40 mouse cellular contexts compared by ENCODE assay signal in genomic region chr19:47161669-47162068, GRCm38 (mm10). TPM values are rescaled to one million over a fixed set of nuclear protein-coding genes. Genes with fewer than 3 reads are reported as not detected.
"Had no signal": no experiment of that assay in that cellular context is flagged by ENCODE, and none has a peak within 500 bp of the region (broad histone marks: within the 10 kb centered on the region; RNA-seq: fewer than 3 reads in every experiment).

No protein-coding gene starts in this region.

- ATAC-seq: forebrain, embryonic 13.5 days; forebrain, embryonic 14.5 days; forebrain, embryonic 15.5 days; forebrain, embryonic 16.5 days; forebrain, postnatal 0 days had no signal

- H3K4me3 ChIP-seq: embryonic facial prominence, embryonic 10.5 days; embryonic facial prominence, embryonic 12.5 days; embryonic facial prominence, embryonic 13.5 days; embryonic facial prominence, embryonic 15.5 days; erythroblast, embryonic 14.5 days; forebrain, embryonic 10.5 days; forebrain, embryonic 12.5 days; forebrain, embryonic 13.5 days; forebrain, embryonic 15.5 days; gastrocnemius, adult 2 months; heart, adult 2 months; heart, embryonic 10.5 days had no signal

- H3K4me2 ChIP-seq: embryonic facial prominence, embryonic 12.5 days; embryonic facial prominence, embryonic 13.5 days; embryonic facial prominence, embryonic 15.5 days; forebrain, embryonic 12.5 days; forebrain, embryonic 13.5 days; forebrain, embryonic 15.5 days; heart, embryonic 11.5 days had no signal

- H3K9me3 ChIP-seq: embryonic facial prominence, embryonic 10.5 days; embryonic facial prominence, embryonic 12.5 days; embryonic facial prominence, embryonic 13.5 days; embryonic facial prominence, embryonic 15.5 days; forebrain, embryonic 10.5 days; forebrain, embryonic 12.5 days; forebrain, embryonic 13.5 days; forebrain, embryonic 15.5 days; heart, embryonic 10.5 days had no signal

- H3K9ac ChIP-seq: embryonic facial prominence, embryonic 12.5 days; embryonic facial prominence, embryonic 13.5 days; embryonic facial prominence, embryonic 15.5 days; forebrain, embryonic 12.5 days; forebrain, embryonic 13.5 days; forebrain, embryonic 15.5 days; forebrain, postnatal 0 days had no signal

- H3K27ac ChIP-seq: embryonic facial prominence, embryonic 10.5 days; embryonic facial prominence, embryonic 12.5 days; embryonic facial prominence, embryonic 13.5 days; embryonic facial prominence, embryonic 15.5 days; forebrain, embryonic 10.5 days; forebrain, embryonic 12.5 days; forebrain, embryonic 13.5 days; forebrain, embryonic 15.5 days; gastrocnemius, adult 2 months; heart, adult 2 months; heart, embryonic 10.5 days had no signal

- H3K27me3 ChIP-seq: embryonic facial prominence, embryonic 12.5 days; embryonic facial prominence, embryonic 13.5 days; embryonic facial prominence, embryonic 15.5 days; forebrain, embryonic 12.5 days; forebrain, embryonic 13.5 days; forebrain, embryonic 15.5 days had no signal

- H3K36me3 ChIP-seq: embryonic facial prominence, embryonic 10.5 days; embryonic facial prominence, embryonic 12.5 days; embryonic facial prominence, embryonic 13.5 days; embryonic facial prominence, embryonic 15.5 days; forebrain, embryonic 10.5 days; forebrain, embryonic 12.5 days; forebrain, embryonic 15.5 days; heart, embryonic 10.5 days had no signal

- H3K4me1 ChIP-seq: embryonic facial prominence, embryonic 12.5 days; embryonic facial prominence, embryonic 13.5 days; embryonic facial prominence, embryonic 15.5 days; forebrain, embryonic 12.5 days; forebrain, embryonic 13.5 days; forebrain, embryonic 15.5 days had no signal

- DNase-seq: cerebellum, adult 9-10 months; cerebellum, adult 9-11 months; cerebellum, postnatal 10 days; cerebellum, postnatal 14 days; cerebellum, postnatal 25 days; cerebellum, postnatal 36 days; embryo, embryonic 11 days; forebrain, postnatal 0 days; gastrocnemius, adult 2 months; gastrocnemius, postnatal 10 days; gastrocnemius, postnatal 14 days; gastrocnemius, postnatal 25 days; gastrocnemius, postnatal 36 days; heart, adult 11 months; heart, adult 18-20 months; heart, adult 2 months had no signal

RNA-seq across cellular contexts. Expression of gene Calhm3, which starts 4.1 kb away (rescaled TPM):
- total RNA-seq: common myeloid progenitor, adult 5-6 weeks; forebrain, postnatal 0 days; gastrocnemius, adult 18-20 months; gastrocnemius, adult 2 months; gastrocnemius, adult 8-10 months; gastrocnemius, postnatal 10 days; gastrocnemius, postnatal 14 days; gastrocnemius, postnatal 25 days; gastrocnemius, postnatal 36 days; granulocyte monocyte progenitor cell, adult 5-6 weeks; heart, adult 18-20 months; heart, adult 2 months; heart, adult 8-10 months had no signal
- polyA plus RNA-seq: embryonic facial prominence, embryonic 10.5 days; embryonic facial prominence, embryonic 11.5 days; embryonic facial prominence, embryonic 12.5 days; embryonic facial prominence, embryonic 13.5 days; embryonic facial prominence, embryonic 14.5 days; embryonic facial prominence, embryonic 15.5 days; erythroblast, embryonic 14.5 days; forebrain, embryonic 10.5 days; forebrain, embryonic 11.5 days; forebrain, embryonic 12.5 days; forebrain, embryonic 13.5 days; forebrain, embryonic 14.5 days; forebrain, embryonic 15.5 days; forebrain, embryonic 16.5 days; frontal cortex, adult 2 months; gonadal fat pad, adult 2 months; heart, adult 2 months; heart, embryonic 10.5 days; heart, embryonic 11.5 days had no signal

RNA-seq across cellular contexts. Expression of gene Neurl1a, which starts 17.0 kb away (rescaled TPM):
- total RNA-seq: granulocyte monocyte progenitor cell, adult 5-6 weeks had no signal

RNA-seq across cellular contexts. Expression of gene Calhm1, which starts 17.6 kb away (rescaled TPM):
- total RNA-seq: common myeloid progenitor, adult 5-6 weeks; forebrain, postnatal 0 days; gastrocnemius, adult 18-20 months; gastrocnemius, adult 2 months; gastrocnemius, adult 8-10 months; gastrocnemius, postnatal 10 days; gastrocnemius, postnatal 14 days; gastrocnemius, postnatal 25 days; gastrocnemius, postnatal 36 days; granulocyte monocyte progenitor cell, adult 5-6 weeks; heart, adult 18-20 months; heart, adult 2 months; heart, adult 8-10 months had no signal
- polyA plus RNA-seq: cortical plate, adult 2 months; embryonic facial prominence, embryonic 10.5 days; embryonic facial prominence, embryonic 11.5 days; embryonic facial prominence, embryonic 12.5 days; embryonic facial prominence, embryonic 13.5 days; embryonic facial prominence, embryonic 14.5 days; embryonic facial prominence, embryonic 15.5 days; erythroblast, embryonic 14.5 days; forebrain, embryonic 10.5 days; forebrain, embryonic 11.5 days; forebrain, embryonic 12.5 days; forebrain, embryonic 13.5 days; forebrain, embryonic 14.5 days; forebrain, embryonic 15.5 days; forebrain, embryonic 16.5 days; forebrain, postnatal 0 days; frontal cortex, adult 2 months; gonadal fat pad, adult 2 months; heart, adult 2 months; heart, embryonic 10.5 days; heart, embryonic 11.5 days had no signal

RNA-seq across cellular contexts. Expression of gene Calhm2, which starts 23.6 kb away (rescaled TPM):
- polyA plus RNA-seq: erythroblast, embryonic 14.5 days had no signal
